Mouse (Mus musculus): Measurements from ENCODE around the gene Emp1.

Gene Emp1

GRCm38 (mm10) chr6:135362459-135363159, at the start of gene Emp1:
Gene Emp1, plus strand, starts transcription at chr6:135362545.
- DNase-seq, result peak; percentile 61

GRCm38 (mm10) chr6:135313981-135314380, 48.4 kb upstream of the Emp1 start:
- no peak for DNase-seq

GRCm38 (mm10) chr6:135316141-135316540, 46.2 kb upstream of the Emp1 start:
- DNase-seq, result no peak

- no peak for DNase-seq
These were observed 42.9 kb upstream of the Emp1 start for GRCm38 (mm10) chr6:135319431-135319933.

- DNase-seq, result no peak
These were observed 39.6 kb upstream of the Emp1 start for GRCm38 (mm10) chr6:135322749-135323148.

GRCm38 (mm10) chr6:135323311-135323982, 38.9 kb upstream of the Emp1 start:
- no peak for DNase-seq

- DNase-seq, result no peak
These were observed 38.2 kb upstream of the Emp1 start for GRCm38 (mm10) chr6:135324111-135324510.

- DNase-seq, result no peak
These were observed 37.6 kb upstream of the Emp1 start for GRCm38 (mm10) chr6:135324686-135325300.

- no peak for DNase-seq
These were observed 35.5 kb upstream of the Emp1 start for GRCm38 (mm10) chr6:135326847-135327246.

- DNase-seq, result no peak
These were observed 30.4 kb upstream of the Emp1 start for GRCm38 (mm10) chr6:135331916-135332315.

- no peak for DNase-seq
These were observed 29.5 kb upstream of the Emp1 start for GRCm38 (mm10) chr6:135332737-135333281.

GRCm38 (mm10) chr6:135333994-135334651, 28.2 kb upstream of the Emp1 start:
- DNase-seq, result no peak

- no peak for DNase-seq
These were observed 26.0 kb upstream of the Emp1 start for GRCm38 (mm10) chr6:135336376-135336775.

GRCm38 (mm10) chr6:135340355-135341075, 21.8 kb upstream of the Emp1 start:
- DNase-seq, result no peak

GRCm38 (mm10) chr6:135341076-135341378, 21.3 kb upstream of the Emp1 start:
- DNase-seq, result no peak

- DNase-seq, result no peak
These were observed 10.6 kb upstream of the Emp1 start for GRCm38 (mm10) chr6:135351638-135352302.

GRCm38 (mm10) chr6:135352537-135352936, 9.8 kb upstream of the Emp1 start:
- no peak for DNase-seq

GRCm38 (mm10) chr6:135354953-135355352, 7.4 kb upstream of the Emp1 start:
- DNase-seq, result no peak

- DNase-seq, result no peak
These were observed 2.0 kb upstream of the Emp1 start for GRCm38 (mm10) chr6:135360331-135360730.

- DNase-seq, result no peak
These were observed 267 bp upstream of the Emp1 start for GRCm38 (mm10) chr6:135362098-135362458.

GRCm38 (mm10) chr6:135363344-135364040, 1.1 kb downstream of the Emp1 start:
- no peak for DNase-seq

Data from right cerebral cortex, postnatal 25 days (tissue).